Mouse (Mus musculus) CH12.LX (cell line): ENCODE data around the gene Bysl. TPM values are rescaled to one million over a fixed set of nuclear protein-coding genes. Genes with fewer than 3 reads are reported as not detected.
A peak's percentile ranks its signal among the peaks of the same experiment; 100 is the strongest.

ENCODE experiments used
- DNase-seq: peaks from one replicate; pipeline ENCODE4 v3.0.0-alpha.2; 2013; ENCODE audit errors: extremely low read depth
- H3K27ac ChIP-seq: 2 replicates; pipeline ENCODE4 v1.5.1; 2012; ENCODE audit warnings: low read depth, mild to moderate bottlenecking, control low read depth, moderate library complexity; ENCODE audit not compliant: insufficient read depth
- H3K27me3 ChIP-seq: replicated peaks from 2 replicates; pipeline ENCODE3; 2012; ENCODE audit warnings: inconsistent platforms
- H3K36me3 ChIP-seq, 2 experiments: replicated peaks in 1 of 2; 2 replicates each; pipeline versions ENCODE3 to v1.6.1; 2012; ENCODE audit warnings: inconsistent platforms in 1 of 2, low read length in 1 of 2, mild to moderate bottlenecking in 1 of 2, mixed read lengths in 1 of 2, moderate library complexity in 1 of 2; ENCODE audit not compliant: control insufficient read depth in 1 of 2, insufficient read depth in 1 of 2
- H3K4me1 ChIP-seq, 2 experiments: 2 replicates each; pipeline ENCODE4 v1.6.1; 2012; ENCODE audit warnings: inconsistent platforms in 1 of 2, moderate library complexity in 1 of 2; ENCODE audit not compliant: insufficient read depth in 2 of 2, control insufficient read depth in 1 of 2
- H3K4me2 ChIP-seq: 2 replicates; pipeline ENCODE4 v1.6.1; 2012; ENCODE audit warnings: low read depth, mild to moderate bottlenecking, control low read depth; ENCODE audit not compliant: poor library complexity, insufficient read depth, severe bottlenecking
- H3K4me3 ChIP-seq, 3 experiments: fragments of 150-350 bp in 1 of 3; sonication (generic) in 1 of 3; replicated peaks in 1 of 3; 2 replicates each; pipeline versions ENCODE3 to v1.5.1; 2011 to 2012; ENCODE audit warnings: low read depth in 2 of 3, low read length in 2 of 3, mild to moderate bottlenecking in 2 of 3, moderate library complexity in 2 of 3, control low read depth in 1 of 3, improper control_type of control experiment in 1 of 3, inconsistent platforms in 1 of 3, mixed read lengths in 1 of 3; ENCODE audit not compliant: poor library complexity in 1 of 3
- H3K79me2 ChIP-seq: replicated peaks from 2 replicates; pipeline ENCODE4 v1.6.1; 2012; ENCODE audit warnings: mild to moderate bottlenecking, moderate library complexity; ENCODE audit not compliant: control insufficient read depth, poor library complexity, insufficient read depth, severe bottlenecking; ENCODE audit errors: extremely low read depth
- H3K9ac ChIP-seq: 2 replicates; pipeline ENCODE4 v1.6.1; 2012; ENCODE audit warnings: low read depth, mild to moderate bottlenecking, control low read depth, moderate library complexity; ENCODE audit not compliant: insufficient read depth
- H3K9me3 ChIP-seq: replicated peaks from 2 replicates; pipeline ENCODE3; 2012; ENCODE audit warnings: low read length, inconsistent platforms, mixed read lengths
- BHLHE40 ChIP-seq: IDR thresholded peaks from 2 replicates; pipeline ENCODE4 v1.6.1; 2011; ENCODE audit warnings: mild to moderate bottlenecking, low read depth, low read length, improper control_type of control experiment
- CTCF ChIP-seq, 2 experiments: IDR thresholded peaks in 1 of 2; conservative IDR thresholded peaks in 1 of 2; 2 replicates each; pipeline ENCODE4 v1.5.1; 2011 to 2012; ENCODE audit warnings: low read depth in 2 of 2, low read length in 2 of 2, improper control_type of control experiment in 1 of 2, inconsistent platforms in 1 of 2, mild to moderate bottlenecking in 1 of 2, moderate library complexity in 1 of 2
- E2F4 ChIP-seq: IDR thresholded peaks from 2 replicates; pipeline ENCODE4 v1.6.1; 2011; ENCODE audit warnings: low read depth, low read length, improper control_type of control experiment; ENCODE audit not compliant: insufficient replicate concordance
- EP300 ChIP-seq: IDR thresholded peaks from 2 replicates; pipeline ENCODE4 v1.6.1; 2011; ENCODE audit warnings: low read length, improper control_type of control experiment
- ETS1 ChIP-seq: conservative IDR thresholded peaks from 2 replicates; pipeline ENCODE4 v1.6.1; 2012; ENCODE audit warnings: low read depth, mild to moderate bottlenecking, inconsistent platforms, low read length, improper control_type of control experiment, moderate library complexity
- GABPA ChIP-seq: IDR thresholded peaks from 2 replicates; pipeline ENCODE4 v1.6.1; 2012; ENCODE audit warnings: low read depth, low read length, improper control_type of control experiment, inconsistent platforms; ENCODE audit not compliant: insufficient replicate concordance
- IRF4 ChIP-seq: IDR thresholded peaks from 2 replicates; pipeline ENCODE4 v1.6.1; 2014; ENCODE audit warnings: low read depth, mild to moderate bottlenecking, inconsistent platforms, low read length, improper control_type of control experiment
- JUN ChIP-seq: IDR thresholded peaks from 2 replicates; pipeline ENCODE4 v1.6.1; 2011; ENCODE audit warnings: low read depth, mild to moderate bottlenecking, low read length, improper control_type of control experiment, moderate library complexity; ENCODE audit not compliant: insufficient read depth
- KAT2A ChIP-seq: IDR thresholded peaks from 2 replicates; pipeline ENCODE4 v1.6.1; 2012; ENCODE audit warnings: low read length, improper control_type of control experiment, inconsistent platforms; ENCODE audit not compliant: insufficient replicate concordance
- MAX ChIP-seq: IDR thresholded peaks from 2 replicates; pipeline ENCODE4 v1.6.1; 2011; ENCODE audit warnings: low read length, improper control_type of control experiment
- MEF2A ChIP-seq: IDR thresholded peaks from 2 replicates; pipeline ENCODE4 v1.6.1; 2014; ENCODE audit warnings: low read depth, mild to moderate bottlenecking, inconsistent platforms, low read length, improper control_type of control experiment, borderline replicate concordance
- MYC ChIP-seq: IDR thresholded peaks from 2 replicates; pipeline ENCODE4 v1.6.1; 2011; ENCODE audit warnings: low read depth, mild to moderate bottlenecking, improper control_type of control experiment, low read length
- NRF1 ChIP-seq: IDR thresholded peaks from 2 replicates; pipeline ENCODE4 v1.6.1; 2014; ENCODE audit warnings: low read depth, mild to moderate bottlenecking, inconsistent platforms, low read length, improper control_type of control experiment, moderate library complexity
- PAX5 ChIP-seq: IDR thresholded peaks from 2 replicates; pipeline ENCODE4 v1.6.1; 2012; ENCODE audit warnings: low read length, inconsistent platforms, mixed read lengths
- POLR2AphosphoS2 ChIP-seq: IDR thresholded peaks from 2 replicates; pipeline ENCODE4 v1.6.1; 2011; ENCODE audit warnings: low read depth, low read length, improper control_type of control experiment
- RAD21 ChIP-seq: IDR thresholded peaks from 2 replicates; pipeline ENCODE4 v1.6.1; 2011; ENCODE audit warnings: low read depth, mild to moderate bottlenecking, low read length, improper control_type of control experiment, moderate library complexity
- SIN3A ChIP-seq: IDR thresholded peaks from 2 replicates; pipeline ENCODE4 v1.6.1; 2012; ENCODE audit warnings: low read length, improper control_type of control experiment, inconsistent platforms
- SMC3 ChIP-seq: IDR thresholded peaks from 2 replicates; pipeline ENCODE4 v1.6.1; 2011; ENCODE audit warnings: low read depth, low read length, improper control_type of control experiment
- TBP ChIP-seq: conservative IDR thresholded peaks from 2 replicates; pipeline ENCODE4 v1.6.1; 2011; ENCODE audit warnings: low read depth, low read length, improper control_type of control experiment
- UBTF ChIP-seq: IDR thresholded peaks from 2 replicates; pipeline ENCODE4 v1.6.1; 2012; ENCODE audit warnings: low read depth, mild to moderate bottlenecking, inconsistent platforms, low read length, improper control_type of control experiment, moderate library complexity
- ZNF384 ChIP-seq: IDR thresholded peaks from 2 replicates; pipeline ENCODE4 v1.6.1; 2012; ENCODE audit warnings: low read depth, low read length, improper control_type of control experiment, inconsistent platforms
- dilution Hi-C: fragments of 300-500 bp; cut with MboI; formaldehyde crosslinking; loops from 2 replicates; pipeline ENCODE4 v1.14.3; 2020; ENCODE audit warnings: low sequenced_read_pairs; ENCODE audit not compliant: extremely low pct_unique_long_range_greater_than_20kb, extremely low pct_ligation_motif_present
- in situ Hi-C: fragments of 300-500 bp; cut with MboI; formaldehyde crosslinking; loops from 3 replicates; pipeline ENCODE4 v1.14.3; 2019; ENCODE audit warnings: low sequenced_read_pairs, low pct_ligation_motif_present, low pct_unique_long_range_greater_than_20kb, mixed read lengths
- polyA plus RNA-seq: library from polyadenylated mRNA; unstranded; fragments of >175 nt; gene quantifications from 2 replicates; pipeline ENCODE4 v1.2.1, GENCODE M21; 2012; ENCODE audit warnings: low read depth; ENCODE audit not compliant: insufficient read length
- total RNA-seq, 2 experiments: library from RNA; depleted of rRNA; stranded (reverse); fragments of 300-350 nt in 1 of 2; fragments of >200 nt in 1 of 2; gene quantifications; 2 replicates each; pipeline ENCODE4 v1.2.3; 2012 to 2014

The Bysl gene
- total and polyA plus RNA-seq, 3 experiments, result 24.0 to 60.5 (median 28.0) TPM

GRCm38 (mm10) chr17:47606220-47606619 is 5.1 kb downstream of the Bysl start:
- H3K4me1 ChIP-seq, result peaks cover 5 to 23% of the 10 kb centered on the region in 2 experiments
- H3K27ac ChIP-seq, result no peak overlapping the region
- peaks cover 66 to 79% of the 10 kb centered on the region in 2 experiments for H3K36me3 ChIP-seq
- no peak for DNase-seq
- H3K9me3 ChIP-seq, result no peaks in the 10 kb centered on the region
- no peaks in the 10 kb centered on the region for H3K27me3 ChIP-seq
- no peak overlapping the region for H3K4me3 ChIP-seq
- in situ Hi-C loops, result loop anchor here (25.0 kb wide), 1 partner anchor 219 kb away; the partner anchor contains the start of gene Guca1b
- H3K79me2 ChIP-seq, result peaks cover 27% of the 10 kb centered on the region
- no peak overlapping the region for H3K9ac ChIP-seq
- dilution Hi-C loops, result no loop called here
- TF ChIP-seq RAD21 (peak; percentile 3), NRF1 (no peak), SMC3 (peak; percentile 33), CTCF (conservative IDR thresholded peaks at IDR 0.05 in 1 of 2, IDR thresholded peaks at IDR 0.05 in 1 of 2; ENCODE audit: low read depth in 2 of 2, low read length in 2 of 2) (peak in 1 of 2 experiments; percentile 61; a peak in 2 of 4 replicates)
- no peak overlapping the region for H3K4me2 ChIP-seq

- peaks cover 3 to 22% of the 10 kb centered on the region in 2 experiments; a peak in 3 of 4 replicates for H3K4me1 ChIP-seq
- H3K9ac ChIP-seq, result no peak overlapping the region
- H3K9me3 ChIP-seq, result no peaks in the 10 kb centered on the region
- dilution Hi-C loops (no loop called here), in situ Hi-C loops (loop anchor here (5.0 to 25.0 kb wide), 2 partner anchors 90 to 215 kb away; partner anchors contain the start of gene Guca1b)
- DNase-seq, result no peak
- H3K79me2 ChIP-seq, result no peaks in the 10 kb centered on the region; the same call in 1 of the 2 replicates
- peaks cover 82 to 93% of the 10 kb centered on the region in 2 experiments for H3K36me3 ChIP-seq
- H3K27ac ChIP-seq, result no peak overlapping the region
- no peak for TF ChIP-seq JUN
- TF ChIP-seq GABPA, result no peak
- no peak for TF ChIP-seq MYC
- no peak for TF ChIP-seq KAT2A
- TF ChIP-seq ETS1, result no peak
- TF ChIP-seq ZNF384, result no peak
- no peak for TF ChIP-seq PAX5
- no peak for TF ChIP-seq IRF4
- no peak overlapping the region for H3K4me3 ChIP-seq
- H3K27me3 ChIP-seq, result no peaks in the 10 kb centered on the region
- no peak overlapping the region for H3K4me2 ChIP-seq
Measured at GRCm38 (mm10) chr17:47602289-47602688, 9.0 kb downstream of the Bysl start.

DNA sequence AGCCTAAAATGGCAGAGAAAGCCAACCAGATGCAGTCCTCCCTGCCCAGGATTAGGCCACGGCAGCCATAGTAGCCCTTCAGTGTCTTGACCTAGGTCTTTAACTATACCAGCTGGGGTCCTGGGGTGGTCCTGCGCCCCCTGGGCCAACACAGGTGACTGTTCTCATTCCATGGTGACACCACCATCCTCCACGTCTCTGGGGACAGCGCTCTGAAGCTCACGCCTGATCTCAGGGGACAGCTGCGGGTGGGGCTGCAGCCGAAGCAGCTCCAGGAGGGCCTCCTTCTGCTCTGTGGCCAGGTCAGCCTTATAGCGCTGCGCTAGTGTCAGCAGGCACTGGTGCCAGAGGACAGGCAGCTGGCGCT is 9.9 kb downstream of the Bysl start:
- Histone ChIP-seq H3K4me2 (no peak overlapping the region), H3K9me3 (no peaks in the 10 kb centered on the region), H3K27ac (peak overlapping the region; percentile 24; the same call in 1 of the 2 replicates), H3K79me2 (no peaks in the 10 kb centered on the region), H3K4me3 (no peak overlapping the region)
- no peak for DNase-seq
- TF ChIP-seq BHLHE40, result no peak
- TF ChIP-seq NRF1, result no peak
- TF ChIP-seq MAX, result no peak
- TF ChIP-seq PAX5, result no peak
- no peak for TF ChIP-seq SIN3A
- no peak for TF ChIP-seq KAT2A
- no peak for TF ChIP-seq EP300
- TF ChIP-seq MEF2A, result no peak
- no peak for TF ChIP-seq POLR2AphosphoS2
- no peak for TF ChIP-seq IRF4
- no peak for TF ChIP-seq ETS1
- TF ChIP-seq TBP, result no peak
- TF ChIP-seq UBTF, result no peak
- no peak for TF ChIP-seq E2F4
- TF ChIP-seq, all 38 proteins: peak for 0
- peaks cover 74 to 92% of the 10 kb centered on the region in 2 experiments for H3K36me3 ChIP-seq
- H3K9ac ChIP-seq, result no peak overlapping the region
- peaks cover 3 to 28% of the 10 kb centered on the region in 2 experiments; a peak in 3 of 4 replicates for H3K4me1 ChIP-seq
- in situ Hi-C loops (loop anchor here (5.0 to 25.0 kb wide), 2 partner anchors 89 to 214 kb away; partner anchors contain the start of gene Guca1b), dilution Hi-C loops (no loop called here)
- no peaks in the 10 kb centered on the region for H3K27me3 ChIP-seq
